Mouse (Mus musculus): ENCODE data around the gene Zdhhc22.

Zdhhc22 gene

GRCm38 (mm10) chr12:86994776-86995175 lies 4.5 kb upstream of the Zdhhc22 start:
- no peak for DNase-seq

- DNase-seq = no peak
Observed at GRCm38 (mm10) chr12:86994166-86994565, 3.9 kb upstream of the Zdhhc22 start.

GRCm38 (mm10) chr12:86990755-86991110 lies 503 bp upstream of the Zdhhc22 start:
- DNase-seq = no peak

GRCm38 (mm10) chr12:86989378-86989777 lies 852 bp downstream of the Zdhhc22 start:
- DNase-seq = no peak

- DNase-seq = no peak
Observed at GRCm38 (mm10) chr12:86988227-86988626, 2.0 kb downstream of the Zdhhc22 start.

GRCm38 (mm10) chr12:86986562-86986961 lies 3.7 kb downstream of the Zdhhc22 start:
- no peak for DNase-seq

- DNase-seq = no peak
Observed at GRCm38 (mm10) chr12:86984194-86984555, 6.1 kb downstream of the Zdhhc22 start.

GRCm38 (mm10) chr12:86983470-86984193 lies 6.6 kb downstream of the Zdhhc22 start:
- DNase-seq = no peak

- peak; percentile 57 for DNase-seq
Observed at GRCm38 (mm10) chr12:86981180-86981579, 9.1 kb downstream of the Zdhhc22 start.

- DNase-seq = peak; percentile 64
Observed at GRCm38 (mm10) chr12:86977833-86978232, 12.4 kb downstream of the Zdhhc22 start.

GRCm38 (mm10) chr12:86976511-86977168 lies 13.6 kb downstream of the Zdhhc22 start:
- DNase-seq = no peak

GRCm38 (mm10) chr12:86975761-86976160 lies 14.5 kb downstream of the Zdhhc22 start:
- DNase-seq = peak; percentile 58

- peak; percentile 89 for DNase-seq
Observed at GRCm38 (mm10) chr12:86974387-86975288, 15.6 kb downstream of the Zdhhc22 start.

GRCm38 (mm10) chr12:86973706-86974105 lies 16.5 kb downstream of the Zdhhc22 start:
- peak; percentile 71 for DNase-seq

- DNase-seq = peak; percentile 98
Observed at GRCm38 (mm10) chr12:86973216-86973615, 17.0 kb downstream of the Zdhhc22 start.

- DNase-seq = no peak
Observed at GRCm38 (mm10) chr12:86971089-86971488, 19.1 kb downstream of the Zdhhc22 start.

- DNase-seq = no peak
Observed at GRCm38 (mm10) chr12:86969220-86969601, 21.0 kb downstream of the Zdhhc22 start.

GRCm38 (mm10) chr12:86968468-86969219 lies 21.6 kb downstream of the Zdhhc22 start:
- peak; percentile 47 for DNase-seq

GRCm38 (mm10) chr12:86965237-86965799 lies 24.9 kb downstream of the Zdhhc22 start:
- DNase-seq = peak; percentile 50

- DNase-seq = peak; percentile 92
Observed at GRCm38 (mm10) chr12:86964278-86965057, 25.8 kb downstream of the Zdhhc22 start.

GRCm38 (mm10) chr12:86961589-86962344 lies 28.5 kb downstream of the Zdhhc22 start:
- DNase-seq = peak; percentile 73
